Mouse (Mus musculus): ENCODE measurements around the gene Dusp10.

Dusp10 gene

GRCm38 (mm10) chr1:184108254-184108653 is 95.2 kb downstream of the Dusp10 start:
- DNase-seq = no peak

- peak; percentile 55 for DNase-seq
These were observed 104.5 kb downstream of the Dusp10 start for GRCm38 (mm10) chr1:184117586-184117985.

GRCm38 (mm10) chr1:184117991-184118390 is 104.9 kb downstream of the Dusp10 start:
- DNase-seq = peak; percentile 67

GRCm38 (mm10) chr1:184118586-184118985 is 105.5 kb downstream of the Dusp10 start:
- DNase-seq = no peak
